Mouse (Mus musculus) midbrain, embryonic 14.5 days (tissue): ENCODE data around the gene Rbms3. TPM values are rescaled to one million over a fixed set of nuclear protein-coding genes. Genes with fewer than 3 reads are reported as not detected.

Experiments
- ATAC-seq: fragments of 200-750 bp; cut with Nextera tagmentation; 2 replicates; pipeline ENCODE4 v1.8.0; 2017; ENCODE audit warnings: moderate number of reproducible peaks, moderate library complexity; ENCODE audit not compliant: low FRiP score, low TSS enrichment
- DNase-seq: peaks from one replicate; pipeline ENCODE4 v3.0.0-alpha.2; 2015
- H3K27ac ChIP-seq: fragments of 300-500 bp; sonication (generic); replicated peaks from 2 replicates; pipeline ENCODE4 v1.5.1; 2014; ENCODE audit warnings: mild to moderate bottlenecking, low read depth, low read length, moderate library complexity
- H3K27me3 ChIP-seq: fragments of 300-500 bp; sonication (generic); 2 replicates; pipeline ENCODE4 v1.6.1; 2014; ENCODE audit warnings: low read length, control low read depth, mixed read lengths; ENCODE audit not compliant: control insufficient read depth, insufficient read depth
- H3K36me3 ChIP-seq: fragments of 300-500 bp; sonication (generic); 2 replicates; pipeline ENCODE4 v1.6.1; 2014; ENCODE audit warnings: low read length, control low read depth; ENCODE audit not compliant: control insufficient read depth, insufficient read depth
- H3K4me1 ChIP-seq: fragments of 300-500 bp; sonication (generic); 2 replicates; pipeline ENCODE4 v1.6.1; 2014; ENCODE audit warnings: mild to moderate bottlenecking, antibody characterized with exemption, low read length, control low read depth; ENCODE audit not compliant: control insufficient read depth, insufficient read depth
- H3K4me2 ChIP-seq: fragments of 300-500 bp; sonication (generic); 2 replicates; pipeline ENCODE4 v1.6.1; 2014; ENCODE audit warnings: mild to moderate bottlenecking, low read length, moderate library complexity
- H3K4me3 ChIP-seq: fragments of 300-500 bp; sonication (generic); replicated peaks from 2 replicates; pipeline ENCODE4 v1.5.1; 2014; ENCODE audit warnings: low read depth, low read length
- H3K9ac ChIP-seq: fragments of 300-500 bp; sonication (generic); replicated peaks from 2 replicates; pipeline ENCODE4 v1.6.1; 2014; ENCODE audit warnings: mild to moderate bottlenecking, low read length, moderate library complexity
- H3K9me3 ChIP-seq: fragments of 300-500 bp; sonication (generic); 2 replicates; pipeline ENCODE4 v1.6.1; 2016; ENCODE audit warnings: low read length, control low read depth, mixed read lengths; ENCODE audit not compliant: control insufficient read depth
- WGBS: fragments of 180-500 bp; shearing (Covaris S2); extraction: QIAGEN DNeasy Blood & Tissue Kit; methylation state at CpG from one replicate; pipeline ENCODE4 v1.1.7; 2014; 5-methylcytosine and 5-hydroxymethylcytosine counted together
- polyA plus RNA-seq: library from polyadenylated mRNA; unstranded; fragments of >200 nt; fragmentation: Nextera tagmentation; extraction: Ambion mirVana; gene quantifications from 2 replicates; pipeline ENCODE4 v1.2.1, GENCODE M21; 2014

The Rbms3 gene
- polyA plus RNA-seq, 1 experiment from 2014 or later, result 58.4 TPM

GRCm38 (mm10) chr9:116620434-116620833 lies 1009.3 kb downstream of the Rbms3 start:
- 83% methylated on average over 5 of the region's 5 CpGs for WGBS

GRCm38 (mm10) chr9:116618886-116619285 lies 1010.8 kb downstream of the Rbms3 start:
- H3K4me1 ChIP-seq, result no peaks in the 10 kb centered on the region
- no peak overlapping the region for H3K4me3 ChIP-seq
- WGBS, result 96% methylated on average over 5 of the region's 5 CpGs
- no peaks in the 10 kb centered on the region for H3K36me3 ChIP-seq
- ATAC-seq (no peak), DNase-seq (no peak)
- H3K9ac ChIP-seq, result no peak overlapping the region
- no peaks in the 10 kb centered on the region for H3K27me3 ChIP-seq
- no peak overlapping the region for H3K27ac ChIP-seq
- no peaks in the 10 kb centered on the region for H3K9me3 ChIP-seq
- H3K4me2 ChIP-seq, result no peak overlapping the region

More at GRCm38 (mm10) chr9:116620434-116620833, 1009.3 kb downstream of the Rbms3 start:
- H3K27me3 ChIP-seq, result no peaks in the 10 kb centered on the region
- DNase-seq (no peak), ATAC-seq (no peak)
- no peaks in the 10 kb centered on the region for H3K9me3 ChIP-seq
- no peak overlapping the region for H3K4me3 ChIP-seq
- no peaks in the 10 kb centered on the region for H3K4me1 ChIP-seq
- H3K27ac ChIP-seq, result no peak overlapping the region
- H3K9ac ChIP-seq, result no peak overlapping the region
- no peaks in the 10 kb centered on the region for H3K36me3 ChIP-seq
- no peak overlapping the region for H3K4me2 ChIP-seq

- Histone ChIP-seq H3K27ac (no peak overlapping the region), H3K4me1 (no peaks in the 10 kb centered on the region), H3K9me3 (no peaks in the 10 kb centered on the region), H3K4me3 (no peak overlapping the region), H3K36me3 (no peaks in the 10 kb centered on the region), H3K9ac (no peak overlapping the region), H3K4me2 (no peak overlapping the region), H3K27me3 (no peaks in the 10 kb centered on the region)
- 91% methylated on average over 7 of the region's 7 CpGs for WGBS
- ATAC-seq (no peak), DNase-seq (no peak)
Measured at GRCm38 (mm10) chr9:116613276-116613675, 1016.4 kb downstream of the Rbms3 start.

- Histone ChIP-seq H3K4me1 (no peaks in the 10 kb centered on the region), H3K4me2 (no peak overlapping the region), H3K9ac (no peak overlapping the region), H3K4me3 (no peak overlapping the region), H3K9me3 (no peaks in the 10 kb centered on the region), H3K27ac (no peak overlapping the region), H3K27me3 (no peaks in the 10 kb centered on the region), H3K36me3 (no peaks in the 10 kb centered on the region)
- 95% methylated on average over 10 of the region's 10 CpGs for WGBS
- ATAC-seq (no peak), DNase-seq (no peak)
Measured at GRCm38 (mm10) chr9:116596046-116596445, 1033.7 kb downstream of the Rbms3 start.

GRCm38 (mm10) chr9:116592486-116592885 lies 1037.2 kb downstream of the Rbms3 start:
- H3K9ac ChIP-seq, result no peak overlapping the region
- DNase-seq (no peak), ATAC-seq (no peak)
- no peaks in the 10 kb centered on the region for H3K36me3 ChIP-seq
- H3K4me3 ChIP-seq, result no peak overlapping the region
- H3K27ac ChIP-seq, result no peak overlapping the region
- no peaks in the 10 kb centered on the region for H3K9me3 ChIP-seq
- WGBS, result 85% methylated on average over 4 of the region's 4 CpGs
- H3K4me1 ChIP-seq, result 0 out of 2 replicates have a peak, but pooled peaks cover 3% of the 10 kb centered on the region
- H3K4me2 ChIP-seq, result no peak overlapping the region
- H3K27me3 ChIP-seq, result no peaks in the 10 kb centered on the region

GRCm38 (mm10) chr9:116591071-116591470 lies 1038.6 kb downstream of the Rbms3 start:
- WGBS, result 78% methylated on average over 9 of the region's 9 CpGs
- DNase-seq, result no peak
- Histone ChIP-seq H3K4me2 (no peak overlapping the region), H3K36me3 (no peaks in the 10 kb centered on the region), H3K27ac (no peak overlapping the region), H3K9me3 (no peaks in the 10 kb centered on the region), H3K4me1 (0 out of 2 replicates have a peak, but pooled peaks cover 3% of the 10 kb centered on the region), H3K9ac (no peak overlapping the region), H3K27me3 (no peaks in the 10 kb centered on the region), H3K4me3 (no peak overlapping the region)
- ATAC-seq, result no peak

- ATAC-seq (no peak), DNase-seq (no peak)
- Histone ChIP-seq H3K4me3 (no peak overlapping the region), H3K4me1 (no peaks in the 10 kb centered on the region), H3K27ac (no peak overlapping the region), H3K36me3 (no peaks in the 10 kb centered on the region), H3K27me3 (no peaks in the 10 kb centered on the region), H3K9ac (no peak overlapping the region), H3K9me3 (no peaks in the 10 kb centered on the region), H3K4me2 (no peak overlapping the region)
- 79% methylated on average over 2 of the region's 2 CpGs for WGBS
Measured at GRCm38 (mm10) chr9:116569680-116570079, 1060.0 kb downstream of the Rbms3 start.

- H3K4me3 ChIP-seq, result no peak overlapping the region
- H3K9ac ChIP-seq, result no peak overlapping the region
- H3K4me2 ChIP-seq, result no peak overlapping the region
- H3K9me3 ChIP-seq, result no peaks in the 10 kb centered on the region
- H3K27ac ChIP-seq, result no peak overlapping the region
- ATAC-seq, result no peak
- DNase-seq, result no peak
- WGBS, result 90% methylated on average over 7 of the region's 7 CpGs
- no peaks in the 10 kb centered on the region for H3K4me1 ChIP-seq
- H3K36me3 ChIP-seq, result no peaks in the 10 kb centered on the region
- no peaks in the 10 kb centered on the region for H3K27me3 ChIP-seq
Measured at GRCm38 (mm10) chr9:116566711-116567110, 1063.0 kb downstream of the Rbms3 start.

- Histone ChIP-seq H3K36me3 (no peaks in the 10 kb centered on the region), H3K27me3 (no peaks in the 10 kb centered on the region), H3K4me1 (peaks cover 6% of the 10 kb centered on the region; the same call in 1 of the 2 replicates), H3K4me3 (no peak overlapping the region), H3K9ac (no peak overlapping the region), H3K27ac (no peak overlapping the region), H3K9me3 (no peaks in the 10 kb centered on the region), H3K4me2 (no peak overlapping the region)
- no peak for DNase-seq
- 95% methylated on average over 5 of the region's 5 CpGs for WGBS
- ATAC-seq, result no peak
Measured at GRCm38 (mm10) chr9:116557781-116558180, 1071.9 kb downstream of the Rbms3 start.
